Mouse (Mus musculus): Measurements from ENCODE around the gene Otoa. TPM values are rescaled to one million over a fixed set of nuclear protein-coding genes. Genes with fewer than 3 reads are reported as not detected.

The Otoa gene
- polyA plus RNA-seq, 1 experiment = not detected

DNA sequence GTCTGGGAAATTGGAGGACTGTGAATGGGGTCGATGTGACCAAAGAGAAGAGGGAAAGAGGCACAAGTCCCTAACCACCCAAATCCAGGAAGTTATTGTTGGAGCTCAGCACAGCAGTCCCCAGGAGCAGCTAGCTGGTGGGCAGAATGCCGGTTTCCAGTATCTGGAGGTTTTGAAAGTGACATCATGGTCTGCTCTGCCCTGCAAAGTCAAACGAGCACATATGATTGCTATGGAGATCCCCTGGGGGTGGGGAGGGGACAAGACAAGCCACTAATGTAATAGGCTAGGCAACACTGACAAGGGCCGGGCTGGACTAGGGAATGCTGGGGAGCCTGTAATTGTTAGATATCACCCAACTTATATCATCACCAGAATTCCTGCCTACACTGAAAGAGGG lies 4.0 kb downstream of the Otoa start:
- WGBS = 29% methylated on average over 4 of the region's 4 CpGs
- H3K27ac ChIP-seq (ENCODE audit: control insufficient read depth, insufficient read depth, low read depth, low read length, poor library complexity) = no peak overlapping the region
- TF ChIP-seq CTCF (IDR thresholded peaks at IDR 0.05; ENCODE audit: control insufficient read depth, insufficient read depth, low read length) (no peak), POLR2A (IDR thresholded peaks at IDR 0.05; ENCODE audit: borderline replicate concordance, control insufficient read depth, low read depth, low read length) (no peak)
- no peaks in the 10 kb centered on the region for H3K4me1 ChIP-seq (ENCODE audit: control insufficient read depth, insufficient read depth, low read length)
- H3K4me3 ChIP-seq (replicated peaks; ENCODE audit: control insufficient read depth, low read depth, low read length) = no peak overlapping the region

DNA sequence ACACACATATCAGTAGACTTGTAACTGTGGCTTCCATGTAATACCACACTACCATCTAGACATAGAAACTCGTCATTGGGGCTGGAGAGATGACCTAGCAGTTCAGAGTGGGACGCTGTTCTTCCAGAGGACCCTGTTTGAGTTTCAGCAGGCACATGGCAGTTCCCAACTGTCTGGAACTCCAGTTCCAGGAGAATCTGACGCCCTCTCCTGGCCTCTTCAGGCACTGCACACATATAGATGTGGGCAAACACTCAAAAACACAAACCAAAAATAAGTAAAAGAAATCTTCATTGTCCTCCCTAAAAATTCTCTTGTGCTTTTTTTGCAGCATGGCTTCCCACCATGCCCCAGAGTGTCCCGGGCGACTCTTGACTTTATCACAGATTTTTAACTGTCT lies 7.3 kb downstream of the Otoa start:
- H3K4me1 ChIP-seq (ENCODE audit: control insufficient read depth, insufficient read depth, low read length) = no peaks in the 10 kb centered on the region

DNA sequence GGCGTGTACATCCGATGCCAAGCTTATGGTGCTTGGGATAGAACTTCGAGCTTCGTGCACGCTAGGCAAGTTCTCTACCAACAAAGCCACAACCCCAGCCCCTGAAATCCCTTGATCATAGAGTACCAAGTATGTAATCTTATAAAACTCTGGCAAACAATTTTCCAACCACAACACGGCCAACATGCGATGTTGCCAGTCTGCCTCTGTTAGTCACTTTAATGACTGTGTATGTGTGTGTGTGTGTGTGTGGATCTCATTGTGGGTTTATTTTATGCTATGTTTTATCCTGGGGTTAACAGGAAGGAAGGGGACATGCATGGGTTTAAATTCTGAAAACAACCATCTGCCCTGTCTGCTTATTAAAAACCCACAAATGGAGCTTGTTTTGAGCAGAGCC lies 9.3 kb downstream of the Otoa start:
- WGBS = 73% methylated on average over 7 of the region's 7 CpGs
- TF ChIP-seq POLR2A (IDR thresholded peaks at IDR 0.05; ENCODE audit: borderline replicate concordance, control insufficient read depth, low read depth, low read length) = no peak
- no peak for TF ChIP-seq CTCF (IDR thresholded peaks at IDR 0.05; ENCODE audit: control insufficient read depth, insufficient read depth, low read length)
- no peak overlapping the region for H3K27ac ChIP-seq (ENCODE audit: control insufficient read depth, insufficient read depth, low read depth, low read length, poor library complexity)
- H3K4me1 ChIP-seq (ENCODE audit: control insufficient read depth, insufficient read depth, low read length) = no peaks in the 10 kb centered on the region
- H3K4me3 ChIP-seq (replicated peaks; ENCODE audit: control insufficient read depth, low read depth, low read length) = no peak overlapping the region

More for the DNA sequence above, 7.3 kb downstream of the Otoa start:
- WGBS = 64% methylated on average over 5 of the region's 5 CpGs
- Histone ChIP-seq H3K4me3 (replicated peaks; ENCODE audit: control insufficient read depth, low read depth, low read length) (no peak overlapping the region), H3K27ac (ENCODE audit: control insufficient read depth, insufficient read depth, low read depth, low read length, poor library complexity) (no peak overlapping the region)
- TF ChIP-seq POLR2A (IDR thresholded peaks at IDR 0.05; ENCODE audit: borderline replicate concordance, control insufficient read depth, low read depth, low read length) (no peak), CTCF (IDR thresholded peaks at IDR 0.05; ENCODE audit: control insufficient read depth, insufficient read depth, low read length) (peak; percentile 19; the same call in 1 of the 2 replicates)

DNA sequence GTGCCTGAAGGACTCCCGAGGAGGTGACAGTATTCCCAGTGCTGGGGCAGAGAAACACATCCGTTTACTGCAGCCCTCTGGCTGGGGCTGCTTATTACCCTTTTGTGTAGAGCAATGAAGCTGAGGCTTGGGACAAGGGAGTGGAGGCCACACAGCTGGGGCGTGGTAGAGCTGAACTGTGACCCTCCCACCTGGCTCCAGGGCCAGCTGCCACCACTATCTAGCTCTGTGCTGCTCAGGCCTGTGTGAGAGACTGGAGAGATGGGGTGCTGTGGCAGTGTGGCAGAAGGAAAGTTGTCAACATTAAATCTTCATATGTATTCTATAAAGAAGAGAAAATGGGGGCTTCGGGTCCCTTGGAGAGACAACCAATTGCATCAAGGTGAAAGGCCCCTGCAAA lies 11.6 kb downstream of the Otoa start:
- H3K27ac ChIP-seq (ENCODE audit: control insufficient read depth, insufficient read depth, low read depth, low read length, poor library complexity) = no peak overlapping the region
- H3K4me1 ChIP-seq (ENCODE audit: control insufficient read depth, insufficient read depth, low read length) = no peaks in the 10 kb centered on the region
- H3K4me3 ChIP-seq (replicated peaks; ENCODE audit: control insufficient read depth, low read depth, low read length) = no peak overlapping the region
- no peak for TF ChIP-seq POLR2A (IDR thresholded peaks at IDR 0.05; ENCODE audit: borderline replicate concordance, control insufficient read depth, low read depth, low read length)
- no peak for TF ChIP-seq CTCF (IDR thresholded peaks at IDR 0.05; ENCODE audit: control insufficient read depth, insufficient read depth, low read length)
- 81% methylated on average over 4 of the region's 4 CpGs for WGBS

DNA sequence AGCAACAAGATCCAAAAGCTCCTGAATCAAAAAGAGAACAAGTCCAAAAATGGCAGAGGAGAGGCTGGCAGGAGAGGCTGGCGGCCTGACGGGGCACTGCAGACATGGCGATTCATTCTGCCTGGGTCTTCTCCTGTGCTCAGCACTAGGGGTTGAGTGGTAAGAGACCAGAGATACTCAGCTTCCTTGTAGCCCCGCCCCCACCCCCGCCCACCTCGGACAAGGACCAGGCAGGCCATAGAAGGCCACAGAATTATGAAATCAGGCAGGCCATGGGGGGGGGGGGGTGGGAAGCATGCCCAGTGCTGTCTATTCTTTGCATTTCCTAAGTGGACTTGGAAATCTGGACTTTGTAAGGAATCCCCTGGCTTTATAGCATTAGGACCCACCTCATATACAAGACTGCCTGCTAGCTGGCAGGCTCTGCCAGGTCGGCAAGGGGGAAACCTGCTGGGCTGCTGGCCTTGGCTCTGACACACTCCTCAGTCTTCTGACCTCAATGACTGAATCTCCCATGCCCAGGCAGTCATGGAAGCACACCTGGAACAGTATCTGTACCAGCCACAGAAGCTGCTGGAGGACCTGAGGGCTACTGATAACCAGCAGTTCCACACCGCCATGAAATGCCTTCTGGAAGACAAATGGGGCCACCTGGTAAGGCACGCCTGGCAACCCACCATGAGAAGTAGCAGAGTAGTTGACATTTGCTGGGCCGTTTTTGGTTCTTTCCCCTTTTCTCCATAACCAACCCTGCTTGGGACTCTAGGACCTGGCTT lies 17.4 kb downstream of the Otoa start:
- Histone ChIP-seq H3K4me3 (replicated peaks; ENCODE audit: control insufficient read depth, low read depth, low read length) (no peak overlapping the region), H3K4me1 (ENCODE audit: control insufficient read depth, insufficient read depth, low read length) (no peaks in the 10 kb centered on the region), H3K27ac (ENCODE audit: control insufficient read depth, insufficient read depth, low read depth, low read length, poor library complexity) (no peak overlapping the region)
- 66% methylated on average over 10 of the region's 10 CpGs for WGBS
- TF ChIP-seq CTCF (IDR thresholded peaks at IDR 0.05; ENCODE audit: control insufficient read depth, insufficient read depth, low read length) (no peak), POLR2A (IDR thresholded peaks at IDR 0.05; ENCODE audit: borderline replicate concordance, control insufficient read depth, low read depth, low read length) (no peak)

DNA sequence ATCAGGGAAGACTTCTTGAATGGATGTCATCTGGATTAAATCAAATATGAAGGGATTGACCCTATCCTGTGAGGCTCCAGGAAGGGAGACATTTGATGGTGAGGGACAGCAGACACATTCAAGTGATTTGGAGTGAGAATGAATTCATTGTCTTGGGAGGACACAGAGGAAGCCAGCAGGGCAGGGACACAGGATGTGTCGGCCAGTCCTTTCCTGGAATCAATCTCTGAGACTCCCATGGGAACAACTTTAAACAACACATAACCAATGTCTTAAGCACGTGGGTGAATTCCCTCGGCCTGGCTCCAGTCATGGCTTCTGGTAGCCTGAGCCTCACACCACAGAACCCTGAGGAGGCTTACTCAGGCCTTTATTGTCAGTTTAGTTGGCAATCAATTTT lies 26.4 kb downstream of the Otoa start:
- no peaks in the 10 kb centered on the region for H3K4me1 ChIP-seq (ENCODE audit: control insufficient read depth, insufficient read depth, low read length)
- 71% methylated on average over 3 of the region's 3 CpGs for WGBS
- H3K4me3 ChIP-seq (replicated peaks; ENCODE audit: control insufficient read depth, low read depth, low read length) = no peak overlapping the region
- TF ChIP-seq CTCF (IDR thresholded peaks at IDR 0.05; ENCODE audit: control insufficient read depth, insufficient read depth, low read length) (no peak), POLR2A (IDR thresholded peaks at IDR 0.05; ENCODE audit: borderline replicate concordance, control insufficient read depth, low read depth, low read length) (no peak)
- no peak overlapping the region for H3K27ac ChIP-seq (ENCODE audit: control insufficient read depth, insufficient read depth, low read depth, low read length, poor library complexity)

DNA sequence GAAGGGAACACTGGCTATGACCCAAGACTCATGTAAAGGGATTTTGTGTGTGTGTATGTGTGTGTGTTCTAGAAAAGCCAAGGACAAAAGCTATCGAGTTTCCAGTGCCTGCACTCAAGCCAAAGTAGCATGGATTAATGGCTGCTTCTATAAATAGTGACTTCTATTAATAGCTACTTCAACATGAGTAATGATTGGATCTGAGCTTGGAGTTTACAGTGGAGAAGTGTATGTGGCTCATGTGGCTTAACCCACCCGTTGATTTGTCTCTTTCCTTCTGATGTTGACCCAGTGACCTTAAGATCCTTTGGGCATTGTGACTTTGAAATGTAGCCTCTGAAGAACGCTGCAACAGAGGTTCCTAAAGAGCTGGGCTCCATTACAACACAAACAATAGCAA lies 29.9 kb downstream of the Otoa start:
- TF ChIP-seq CTCF (IDR thresholded peaks at IDR 0.05; ENCODE audit: control insufficient read depth, insufficient read depth, low read length) (no peak), POLR2A (IDR thresholded peaks at IDR 0.05; ENCODE audit: borderline replicate concordance, control insufficient read depth, low read depth, low read length) (no peak)
- Histone ChIP-seq H3K4me3 (replicated peaks; ENCODE audit: control insufficient read depth, low read depth, low read length) (no peak overlapping the region), H3K27ac (ENCODE audit: control insufficient read depth, insufficient read depth, low read depth, low read length, poor library complexity) (no peak overlapping the region), H3K4me1 (ENCODE audit: control insufficient read depth, insufficient read depth, low read length) (no peaks in the 10 kb centered on the region)
- 24% methylated on average over 3 of the region's 3 CpGs for WGBS

DNA sequence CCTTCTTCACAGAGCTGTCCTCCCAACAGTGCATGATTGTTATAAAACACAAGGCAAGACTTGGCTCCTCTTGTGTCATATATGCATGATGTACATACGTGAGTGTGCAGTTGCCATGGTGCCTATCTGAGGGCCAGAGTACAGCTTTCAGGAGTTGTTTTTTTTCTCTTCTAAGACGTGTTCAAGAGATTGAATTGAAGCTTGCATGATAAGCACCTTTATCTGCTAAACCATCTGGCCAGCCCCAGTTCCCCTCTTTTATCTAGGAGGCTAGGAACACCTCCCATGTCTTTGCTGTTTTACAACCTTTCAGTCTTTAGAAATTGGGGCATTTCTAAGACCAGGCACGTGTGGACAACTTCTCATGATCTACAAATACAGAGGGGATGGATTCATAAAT lies 30.3 kb downstream of the Otoa start:
- Histone ChIP-seq H3K27ac (ENCODE audit: control insufficient read depth, insufficient read depth, low read depth, low read length, poor library complexity) (no peak overlapping the region), H3K4me1 (ENCODE audit: control insufficient read depth, insufficient read depth, low read length) (no peaks in the 10 kb centered on the region), H3K4me3 (replicated peaks; ENCODE audit: control insufficient read depth, low read depth, low read length) (no peak overlapping the region)
- TF ChIP-seq CTCF (IDR thresholded peaks at IDR 0.05; ENCODE audit: control insufficient read depth, insufficient read depth, low read length) = no peak
- no peak for TF ChIP-seq POLR2A (IDR thresholded peaks at IDR 0.05; ENCODE audit: borderline replicate concordance, control insufficient read depth, low read depth, low read length)
- WGBS = 25% methylated on average over 3 of the region's 3 CpGs
